Mouse (Mus musculus): ENCODE data around the gene Olfr311.
"Not testable (repeated sequence)": the region's sequence is repeated elsewhere in the genome, so short reads cannot be mapped to it uniquely, and the experiment has no call there.

DNA sequence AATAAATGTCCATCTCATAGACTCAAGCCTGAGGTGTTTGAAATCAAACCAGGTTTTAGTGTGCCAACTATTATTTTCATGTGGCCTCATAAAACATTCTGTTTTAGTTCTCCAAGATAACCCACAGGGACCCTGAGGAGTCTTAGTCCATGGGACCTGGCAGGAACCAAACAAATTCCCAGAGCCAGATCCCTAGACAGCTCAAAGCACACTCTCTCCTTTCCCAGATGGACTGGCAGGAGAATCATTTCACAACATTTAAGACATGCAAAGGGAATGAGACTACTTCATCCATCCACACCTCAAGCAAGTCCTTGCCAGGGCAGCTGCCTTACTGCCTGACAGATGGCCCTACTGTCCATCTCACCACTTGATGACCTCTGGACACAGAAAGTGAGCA, 10.1 kb upstream of the Olfr311 start, which contains the start of gene Olfr312:
- not testable (repeated sequence) for TF ChIP-seq ZC3H11A (IDR thresholded peaks at IDR 0.05; ENCODE audit: borderline replicate concordance, low read depth, low read length); ZNF384 (IDR thresholded peaks at IDR 0.05; ENCODE audit: low read depth, low read length); MAFK (IDR thresholded peaks at IDR 0.05; ENCODE audit: insufficient read depth, low read depth, low read length); HCFC1 (IDR thresholded peaks at IDR 0.05; ENCODE audit: borderline replicate concordance, insufficient read depth, low read length); CHD2 (IDR thresholded peaks at IDR 0.05; ENCODE audit: low read depth, low read length)

Data from ES-E14 (cell line).